Mouse (Mus musculus) testis, adult 2 months (tissue): Measurements from ENCODE around the gene Pola2.

Experiments
- CTCF ChIP-seq: fragments of 200-500 bp; IDR thresholded peaks from 2 replicates; pipeline ENCODE4 v1.5.1; 2012; ENCODE audit warnings: low read depth, mild to moderate bottlenecking, inconsistent platforms, low read length, moderate library complexity; ENCODE audit not compliant: control insufficient read depth, insufficient read depth, insufficient replicate concordance
- POLR2A ChIP-seq: fragments of 200-500 bp; IDR thresholded peaks from 2 replicates; pipeline ENCODE4 v1.6.1; 2012; ENCODE audit warnings: low read depth, mild to moderate bottlenecking, inconsistent platforms, low read length, moderate library complexity; ENCODE audit not compliant: control insufficient read depth

- TF ChIP-seq CTCF: no peak
- no peak for TF ChIP-seq POLR2A
Observed at GRCm38 (mm10) chr19:5957371-5957770, 6.6 kb downstream of the Pola2 start.
